Mouse (Mus musculus) ovary, adult 10 weeks (tissue): ENCODE measurements around the gene E130309D02Rik. TPM values are rescaled to one million over a fixed set of nuclear protein-coding genes. Genes with fewer than 3 reads are reported as not detected.

ENCODE experiments used
- polyA plus RNA-seq: library from polyadenylated mRNA; stranded (reverse); fragments of 350-450 nt; fragmentation: Illumina TruSeq; extraction: RNeasy Lipid Tissue Mini Kit (QIAGEN cat#74804); gene quantifications from one replicate; pipeline ENCODE4 v1.2.3, GENCODE M21; 2014

The E130309D02Rik gene
- polyA plus RNA-seq: 1.7 TPM

DNA sequence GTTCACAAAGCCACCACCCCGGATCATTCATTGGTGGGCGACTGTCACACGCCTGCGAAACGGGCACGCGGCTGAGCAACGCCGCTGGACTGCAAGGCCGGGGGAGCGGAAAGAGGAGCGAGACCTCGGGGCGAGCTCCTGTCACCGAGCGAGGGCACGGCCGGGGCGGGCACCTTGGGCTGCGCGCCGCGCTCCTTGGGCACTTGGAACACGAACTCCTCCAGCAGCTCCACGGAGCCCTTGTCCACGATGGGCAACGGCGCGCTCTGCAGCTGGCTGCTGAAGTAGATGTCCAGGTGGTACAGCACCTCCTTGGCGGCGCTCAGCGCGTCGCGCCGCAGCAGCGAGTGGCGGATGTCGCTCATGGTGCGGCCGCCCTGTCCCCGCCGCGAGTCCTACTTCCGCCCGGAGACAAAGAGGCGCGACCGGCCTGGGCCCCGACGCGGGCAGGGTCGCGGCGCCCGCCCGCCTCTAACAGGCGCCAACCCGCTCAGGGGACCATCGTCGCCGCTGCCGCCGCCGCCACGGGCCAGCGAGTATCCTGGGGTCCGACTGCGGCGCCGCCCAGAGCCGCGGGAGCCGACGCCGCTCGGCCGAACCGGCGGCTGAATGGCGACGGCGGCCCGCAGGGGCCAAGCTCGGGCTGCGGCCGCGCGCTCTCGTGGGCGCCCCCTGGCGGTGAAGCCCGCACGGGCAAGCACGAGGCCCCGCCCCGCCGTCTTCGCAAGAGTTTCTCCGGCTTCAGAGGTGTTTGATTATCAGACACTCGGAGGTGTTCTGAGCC, at the start of gene E130309D02Rik:
Gene E130309D02Rik, minus strand, starts transcription at position 631 of the 784 bp plus-strand sequence.

DNA sequence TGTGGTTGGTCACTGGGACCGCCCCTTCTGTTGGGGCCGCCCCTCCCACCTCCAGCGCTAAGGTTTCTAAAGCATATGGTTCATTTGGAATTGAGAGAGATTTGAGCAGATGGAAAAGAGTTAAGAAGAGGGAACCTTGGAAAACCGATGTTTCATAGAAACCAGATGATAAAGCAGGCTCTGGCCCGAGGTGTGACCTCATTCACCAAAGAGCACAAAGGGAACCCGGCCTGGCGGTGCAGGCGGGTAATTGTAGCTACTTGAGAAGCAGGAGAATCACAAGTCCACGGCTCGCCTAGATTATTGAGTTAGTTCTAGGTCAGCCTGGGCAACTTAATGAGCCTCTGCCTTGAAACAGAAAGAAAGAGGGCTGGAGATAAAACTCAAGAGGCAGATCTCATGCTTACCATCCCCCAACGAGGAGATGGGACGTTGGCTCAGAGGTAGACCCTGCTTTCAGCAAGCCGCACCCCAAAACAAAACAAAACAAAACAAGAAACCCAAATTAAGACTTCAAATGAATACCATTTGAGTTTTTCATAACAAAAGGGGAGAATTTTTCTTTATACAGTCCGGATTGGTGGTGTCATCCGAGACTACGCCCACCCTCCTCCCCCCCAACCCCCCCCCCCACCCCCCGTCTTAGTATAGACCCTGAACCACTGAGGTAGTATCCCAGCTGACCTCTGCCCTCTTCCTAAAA, 41.7 kb upstream of the E130309D02Rik start, which contains the start of gene Grid2ip:
Gene Grid2ip, plus strand, starts transcription at position 653 of the 703 bp plus-strand sequence.

DNA sequence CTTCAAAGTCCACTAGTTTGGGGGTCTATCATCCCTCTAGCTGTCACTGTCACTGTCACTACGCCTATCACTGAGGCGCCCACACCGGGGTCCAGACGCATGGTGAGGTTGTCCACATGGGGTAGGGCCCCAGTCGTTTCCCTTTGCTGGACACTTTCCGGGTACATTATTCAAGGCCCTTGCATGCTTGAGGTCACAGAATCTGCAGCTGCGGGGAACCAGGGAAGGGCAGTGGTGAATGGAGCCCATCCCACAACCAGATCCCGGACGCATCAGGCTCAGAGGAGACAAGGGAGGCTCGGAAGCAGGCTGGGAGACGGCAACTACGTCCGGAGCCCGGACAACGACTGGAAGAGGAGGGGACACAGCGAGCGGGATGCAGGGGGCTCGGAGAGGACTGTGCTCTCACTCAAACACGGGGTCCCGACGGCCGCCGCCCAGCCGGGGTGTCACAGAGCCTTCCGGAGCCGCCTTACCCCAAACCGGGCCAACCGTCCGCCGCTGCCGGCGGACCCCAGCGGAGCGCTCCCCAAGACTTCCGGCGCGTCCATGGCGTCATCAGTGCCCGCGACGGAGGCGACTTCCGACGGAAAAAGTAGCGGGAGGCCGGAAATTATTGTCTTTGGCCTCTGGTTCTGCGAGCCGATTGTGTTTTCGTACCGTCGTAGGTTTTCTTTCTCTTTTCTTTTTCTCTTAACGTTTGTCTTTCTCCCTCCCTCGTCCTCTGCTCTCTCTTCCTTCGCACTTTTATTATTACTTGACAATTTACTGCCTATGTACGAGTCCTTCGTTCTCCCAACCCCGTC, 13.7 kb upstream of the E130309D02Rik start, which contains the start of gene Zdhhc4:
Gene Zdhhc4, minus strand, starts transcription at position 567 of the 806 bp plus-strand sequence.

DNA sequence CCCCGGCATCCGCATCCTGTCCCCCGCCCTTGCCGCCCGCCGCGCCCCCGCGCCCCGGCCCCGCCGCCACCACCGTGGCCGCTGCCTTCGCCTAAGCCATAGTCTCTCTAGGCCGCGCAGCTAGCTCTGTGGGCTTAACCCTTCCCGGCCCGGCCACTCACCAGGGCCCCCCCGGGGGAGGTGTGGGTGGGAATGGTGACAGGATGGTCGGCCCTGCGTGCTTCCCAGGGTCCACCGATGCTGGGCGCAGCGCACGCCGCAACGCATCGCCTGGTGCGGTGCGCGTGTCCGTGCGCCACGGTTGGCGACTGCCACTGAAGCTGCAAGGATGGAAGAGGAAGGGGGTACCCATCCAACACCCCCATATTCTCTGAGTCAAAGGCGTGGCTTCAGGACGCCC, 21.8 kb downstream of the E130309D02Rik start, which contains the start of gene Zfp853:
Gene Zfp853, minus strand, starts transcription at position 220 of the 400 bp plus-strand sequence.

DNA sequence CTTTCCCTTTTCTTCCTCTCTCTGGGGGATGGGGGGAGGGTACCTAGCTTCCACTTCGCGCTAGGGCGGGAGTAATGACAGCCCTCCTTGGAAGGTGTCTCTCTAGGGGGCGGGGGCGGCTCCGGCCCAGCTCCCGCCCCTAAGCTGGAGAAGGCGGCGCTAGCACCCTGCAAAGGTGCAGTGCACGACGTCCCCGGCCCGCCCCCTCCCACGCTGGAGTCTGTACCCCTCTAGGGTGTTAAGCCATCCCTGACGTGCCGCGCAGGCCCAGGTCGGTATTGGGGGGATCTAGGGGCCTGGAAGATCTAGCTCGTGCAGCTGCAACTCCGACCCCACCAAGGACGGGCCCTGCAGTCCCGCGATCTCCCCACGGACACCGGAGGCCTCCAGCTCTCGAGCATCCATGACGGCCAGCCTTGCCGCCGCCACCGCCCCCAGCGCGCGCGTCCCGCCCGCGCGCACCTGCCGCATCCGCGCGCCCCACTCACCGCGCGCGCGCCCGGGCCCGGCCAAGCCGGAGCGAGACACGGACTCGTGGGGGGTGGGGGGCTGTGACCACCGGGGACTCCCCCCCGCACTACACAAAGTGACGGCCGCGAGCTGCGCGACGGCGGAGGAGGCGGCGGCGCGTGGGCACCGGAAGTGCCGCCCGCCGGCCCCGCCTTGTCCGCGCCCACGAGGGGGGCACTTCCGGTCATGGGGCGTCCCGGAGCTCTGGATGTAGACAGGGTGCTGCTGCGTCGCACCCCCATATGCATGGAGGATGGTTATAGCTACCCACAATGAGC, 45.6 kb downstream of the E130309D02Rik start, which contains the start of gene Zfp316:
Gene Zfp316, minus strand, starts transcription at position 660 of the 788 bp plus-strand sequence.

Other genes starting within 250 kb of the E130309D02Rik start
- gene Rnf216, start 202.4 kb downstream of the E130309D02Rik start, polyA plus RNA-seq: 63.6 TPM
- not detected for gene Olfr718-ps1, start 167.8 kb downstream of the E130309D02Rik start, polyA plus RNA-seq
- 15.2 TPM for gene Rbak, start 134.6 kb downstream of the E130309D02Rik start, polyA plus RNA-seq
- gene Spdye4b, start 134.3 kb downstream of the E130309D02Rik start, polyA plus RNA-seq: not detected
- not detected for gene Spdye4a, start 88.5 kb downstream of the E130309D02Rik start, polyA plus RNA-seq
- gene Zfp12, start 80.2 kb downstream of the E130309D02Rik start, polyA plus RNA-seq: 16.9 TPM
- gene Zfp316, start 45.3 kb downstream of the E130309D02Rik start, polyA plus RNA-seq: 2.2 TPM
- gene Zfp853, start 21.7 kb downstream of the E130309D02Rik start, polyA plus RNA-seq: 0.14 TPM
- gene Zdhhc4, start 13.9 kb upstream of the E130309D02Rik start, polyA plus RNA-seq: 8.1 TPM
- gene Grid2ip, start 42.0 kb upstream of the E130309D02Rik start, polyA plus RNA-seq: not detected
- gene Kdelr2, start 88.5 kb upstream of the E130309D02Rik start, polyA plus RNA-seq: 153 TPM
- gene Daglb, start 149.2 kb upstream of the E130309D02Rik start, polyA plus RNA-seq: 0.77 TPM
- gene Rac1, start 212.7 kb upstream of the E130309D02Rik start, polyA plus RNA-seq: 503 TPM